Mouse (Mus musculus): ENCODE measurements around the gene Usp10.

The Usp10 gene

GRCm38 (mm10) chr8:119916237-119916892 is 6.2 kb downstream of the Usp10 start:
- DNase-seq, result no peak

- no peak for DNase-seq
Measured at GRCm38 (mm10) chr8:119917415-119917814, 7.3 kb downstream of the Usp10 start.

- DNase-seq, result no peak
Measured at GRCm38 (mm10) chr8:119918155-119918567, 8.0 kb downstream of the Usp10 start.

- no peak for DNase-seq
Measured at GRCm38 (mm10) chr8:119923259-119923658, 13.1 kb downstream of the Usp10 start.

GRCm38 (mm10) chr8:119925428-119925827 is 15.3 kb downstream of the Usp10 start:
- DNase-seq, result no peak

- DNase-seq, result peak; percentile 47
Measured at GRCm38 (mm10) chr8:119926474-119926873, 16.3 kb downstream of the Usp10 start.

- peak; percentile 67 for DNase-seq
Measured at GRCm38 (mm10) chr8:119927422-119928092, 17.4 kb downstream of the Usp10 start.

GRCm38 (mm10) chr8:119931317-119931716 is 21.2 kb downstream of the Usp10 start:
- DNase-seq, result no peak

- DNase-seq, result no peak
Measured at GRCm38 (mm10) chr8:119933681-119934080, 23.5 kb downstream of the Usp10 start.

GRCm38 (mm10) chr8:119935541-119935940 is 25.4 kb downstream of the Usp10 start:
- no peak for DNase-seq

- no peak for DNase-seq
Measured at GRCm38 (mm10) chr8:119938481-119938880, 28.3 kb downstream of the Usp10 start.

- DNase-seq, result no peak
Measured at GRCm38 (mm10) chr8:119939336-119939735, 29.2 kb downstream of the Usp10 start.

GRCm38 (mm10) chr8:119941471-119941870 is 31.3 kb downstream of the Usp10 start:
- DNase-seq, result no peak

- no peak for DNase-seq
Measured at GRCm38 (mm10) chr8:119943616-119944015, 33.5 kb downstream of the Usp10 start.

- peak; percentile 87 for DNase-seq
Measured at GRCm38 (mm10) chr8:119944096-119944811, 34.1 kb downstream of the Usp10 start.

GRCm38 (mm10) chr8:119946326-119946865 is 36.2 kb downstream of the Usp10 start:
- no peak for DNase-seq

- DNase-seq, result no peak
Measured at GRCm38 (mm10) chr8:119947653-119948052, 37.5 kb downstream of the Usp10 start.

GRCm38 (mm10) chr8:119948340-119948739 is 38.2 kb downstream of the Usp10 start:
- no peak for DNase-seq

GRCm38 (mm10) chr8:119952282-119952681 is 42.1 kb downstream of the Usp10 start:
- DNase-seq, result no peak

- no peak for DNase-seq
Measured at GRCm38 (mm10) chr8:119952747-119953146, 42.6 kb downstream of the Usp10 start.

- DNase-seq, result no peak
Measured at GRCm38 (mm10) chr8:119955333-119955732, 45.2 kb downstream of the Usp10 start.

- DNase-seq, result no peak
Measured at GRCm38 (mm10) chr8:119958076-119958475, 47.9 kb downstream of the Usp10 start.

GRCm38 (mm10) chr8:119960531-119961104 is 50.5 kb downstream of the Usp10 start:
- no peak for DNase-seq
